Mouse (Mus musculus) layer of hippocampus, adult 2 months (tissue): ENCODE results near the gene Wdr6. TPM values are rescaled to one million over a fixed set of nuclear protein-coding genes. Genes with fewer than 3 reads are reported as not detected.

Source experiments
- DNase-seq, 2 experiments: peaks; one replicate each; pipeline ENCODE4 v3.0.0; 2022; ENCODE audit warnings: low spot score in 2 of 2
- H3K27ac ChIP-seq: fragments of 200-600 bp; 2 replicates; pipeline ENCODE4 v1.8.1; 2022
- H3K4me3 ChIP-seq: fragments of 200-600 bp; 2 replicates; pipeline ENCODE4 v1.8.1; 2022; ENCODE audit warnings: mild to moderate bottlenecking
- CTCF ChIP-seq: fragments of 200-600 bp; conservative IDR thresholded peaks from 2 replicates; pipeline ENCODE4 v1.8.1; 2022; ENCODE audit warnings: antibody characterized with exemption, mild to moderate bottlenecking, moderate library complexity
- total RNA-seq, 2 experiments: library from RNA; stranded (reverse); gene quantifications; 2 replicates each; pipeline ENCODE4 v1.2.3; 2021

Wdr6 gene
- total RNA-seq, 2 experiments from 2014 or later: 119 to 129 TPM

DNA sequence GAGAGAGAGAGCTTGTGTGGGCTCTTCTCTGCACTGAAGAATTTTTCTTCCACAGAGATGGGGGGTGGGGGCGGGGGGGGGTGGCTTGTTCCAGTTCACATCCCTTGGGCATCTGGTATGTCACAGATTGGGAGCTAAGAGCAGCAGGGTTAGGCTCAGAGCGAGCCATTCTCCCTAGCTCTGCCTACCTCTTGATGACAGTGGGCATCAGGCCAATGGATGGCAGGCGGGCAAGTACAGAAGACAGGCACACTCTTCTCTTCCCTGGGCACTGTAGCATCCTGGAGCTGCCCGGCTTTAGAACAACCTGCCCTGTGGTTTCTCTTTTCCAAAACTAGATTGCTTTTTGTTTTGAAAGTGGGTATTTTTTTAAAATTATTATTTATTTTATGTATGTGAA, 12.9 kb upstream of the Wdr6 start:
- no peak overlapping the region for H3K4me3 ChIP-seq
- DNase-seq: no peak
- TF ChIP-seq CTCF: no peak
- peak overlapping the region; percentile 70; the same call in 1 of the 2 replicates for H3K27ac ChIP-seq

DNA sequence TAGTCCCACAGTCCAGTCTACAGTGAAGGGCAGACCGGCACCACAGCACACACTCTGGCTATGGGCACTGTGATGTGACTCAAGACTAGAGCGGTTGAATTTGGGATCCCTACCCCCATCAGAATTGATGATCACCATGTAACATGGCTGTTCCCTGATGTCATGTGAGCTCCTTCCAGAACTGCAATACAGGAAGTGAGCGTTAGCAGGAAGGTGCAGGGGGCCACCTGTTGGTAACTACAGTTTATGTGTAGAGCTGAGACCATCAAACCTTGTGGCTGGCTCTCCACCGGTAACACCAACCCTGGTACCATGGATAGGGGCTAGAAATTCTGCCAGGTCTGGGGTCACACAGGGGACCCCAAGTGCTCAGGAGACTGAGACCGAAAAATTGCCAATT, 10.7 kb upstream of the Wdr6 start:
- Histone ChIP-seq H3K4me3 (no peak overlapping the region), H3K27ac (peak overlapping the region; percentile 94)
- DNase-seq: no peak
- peak; percentile 38 for TF ChIP-seq CTCF

DNA sequence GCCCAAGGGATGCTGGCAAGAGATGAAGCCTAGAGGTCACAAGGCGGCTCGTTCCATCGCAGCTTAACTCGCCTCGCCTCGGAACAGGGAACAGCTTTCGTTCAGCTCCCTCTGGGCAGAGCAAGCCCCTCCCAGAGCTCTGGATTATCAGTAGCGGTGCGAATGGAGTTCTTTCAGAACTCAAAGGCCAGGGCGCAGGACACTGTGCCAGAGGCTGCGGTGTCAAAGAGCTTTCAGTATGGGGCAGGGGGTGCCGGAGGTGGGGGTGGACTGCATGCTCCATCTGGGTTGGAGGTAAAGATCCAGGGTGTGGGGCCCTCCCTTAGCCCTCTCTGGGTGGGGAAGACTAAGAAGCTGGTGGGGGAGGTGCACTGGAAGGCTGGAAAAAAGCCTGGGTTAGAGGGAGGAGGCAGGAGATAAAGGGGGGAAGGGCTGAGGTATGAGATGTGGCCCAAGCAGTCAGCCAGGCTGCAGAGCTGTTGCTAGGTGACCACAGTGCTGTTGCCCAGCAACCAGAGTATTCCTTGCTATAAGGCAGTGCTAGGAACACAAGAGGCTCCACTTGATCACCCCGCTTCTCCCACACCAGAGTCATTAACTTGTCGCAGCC, 9.1 kb upstream of the Wdr6 start:
- DNase-seq: peak; percentile 82 to 93
- H3K4me3 ChIP-seq: peak overlapping the region; percentile 30; the same call in 1 of the 2 replicates
- no peak for TF ChIP-seq CTCF
- peak overlapping the region; percentile 94 for H3K27ac ChIP-seq

DNA sequence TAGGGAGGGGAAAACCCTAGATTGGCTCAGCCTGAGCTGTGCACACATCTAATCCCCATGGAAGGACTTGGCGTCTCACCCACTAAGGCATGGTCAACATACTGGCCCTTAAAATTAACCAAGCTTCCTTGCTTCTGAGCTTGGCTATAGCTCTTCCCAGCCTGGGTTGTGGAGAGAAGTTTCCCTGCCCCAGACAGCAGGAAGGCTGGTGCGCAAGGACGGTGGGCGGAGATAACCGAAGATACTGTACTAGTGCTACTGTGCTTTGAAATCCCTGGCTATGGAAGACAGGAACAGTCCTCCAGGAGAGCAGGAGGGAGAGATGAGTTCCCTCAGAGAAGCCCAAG, 778 bp upstream of the Wdr6 start:
- TF ChIP-seq CTCF: no peak
- Histone ChIP-seq H3K4me3 (peak overlapping the region; percentile 85), H3K27ac (peak overlapping the region; percentile 95)
- no peak for DNase-seq

DNA sequence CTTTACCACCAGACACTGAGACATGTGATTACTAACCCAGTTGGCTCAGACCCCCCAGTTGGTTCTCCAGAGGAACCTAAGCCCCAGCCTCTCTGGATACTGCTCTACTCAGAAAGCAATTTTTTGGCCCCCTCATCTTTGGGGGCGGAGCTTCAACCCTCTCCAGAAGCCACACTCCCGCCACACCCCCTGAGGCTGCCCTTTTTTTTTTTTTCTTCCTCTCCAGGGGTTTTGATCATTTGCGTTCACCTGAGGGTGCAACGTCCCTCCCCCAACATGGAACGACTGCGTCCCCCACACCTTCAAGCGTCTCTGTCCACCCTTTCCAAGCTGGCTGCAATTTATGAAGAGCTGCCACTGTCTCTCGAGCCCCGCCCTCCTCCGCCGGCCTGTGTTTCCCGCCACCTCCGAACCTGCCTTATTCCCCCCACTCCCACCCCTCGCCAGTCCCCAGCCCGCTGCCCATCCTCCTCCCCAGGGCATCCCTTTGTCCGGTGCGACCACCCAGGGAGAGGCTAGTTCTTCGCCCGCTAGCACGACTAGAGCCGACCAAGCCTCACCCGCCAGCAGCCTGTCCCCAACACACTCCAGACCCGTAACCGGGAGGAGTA, 500 bp downstream of the Wdr6 start:
- Histone ChIP-seq H3K27ac (peak overlapping the region; percentile 95), H3K4me3 (peak overlapping the region; percentile 85)
- no peak for DNase-seq
- TF ChIP-seq CTCF: no peak

DNA sequence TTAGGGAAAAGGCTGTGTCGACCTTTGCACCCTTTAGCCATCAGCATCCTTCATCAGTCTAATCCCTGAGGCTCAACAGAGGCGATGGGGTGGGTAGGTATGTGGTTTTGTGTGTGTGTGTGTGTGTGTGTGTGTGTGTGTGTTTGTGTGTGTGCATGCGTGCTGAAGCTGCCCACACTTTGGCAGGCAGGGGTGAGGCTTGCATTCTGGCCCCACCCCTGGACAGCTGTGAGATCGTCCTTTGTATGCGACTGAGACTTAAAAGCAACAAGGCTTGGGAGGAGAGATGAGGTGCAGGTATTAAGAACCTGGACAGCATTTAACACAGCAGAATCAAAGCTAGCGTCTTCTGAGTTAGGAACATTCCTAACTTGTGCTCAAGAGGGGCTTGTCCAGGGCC, 1.5 kb downstream of the Wdr6 start:
- no peak for DNase-seq
- Histone ChIP-seq H3K4me3 (peak overlapping the region; percentile 85), H3K27ac (0 out of 2 replicates have a peak overlapping the region, but pooled peaks have one; percentile 95)
- no peak for TF ChIP-seq CTCF

DNA sequence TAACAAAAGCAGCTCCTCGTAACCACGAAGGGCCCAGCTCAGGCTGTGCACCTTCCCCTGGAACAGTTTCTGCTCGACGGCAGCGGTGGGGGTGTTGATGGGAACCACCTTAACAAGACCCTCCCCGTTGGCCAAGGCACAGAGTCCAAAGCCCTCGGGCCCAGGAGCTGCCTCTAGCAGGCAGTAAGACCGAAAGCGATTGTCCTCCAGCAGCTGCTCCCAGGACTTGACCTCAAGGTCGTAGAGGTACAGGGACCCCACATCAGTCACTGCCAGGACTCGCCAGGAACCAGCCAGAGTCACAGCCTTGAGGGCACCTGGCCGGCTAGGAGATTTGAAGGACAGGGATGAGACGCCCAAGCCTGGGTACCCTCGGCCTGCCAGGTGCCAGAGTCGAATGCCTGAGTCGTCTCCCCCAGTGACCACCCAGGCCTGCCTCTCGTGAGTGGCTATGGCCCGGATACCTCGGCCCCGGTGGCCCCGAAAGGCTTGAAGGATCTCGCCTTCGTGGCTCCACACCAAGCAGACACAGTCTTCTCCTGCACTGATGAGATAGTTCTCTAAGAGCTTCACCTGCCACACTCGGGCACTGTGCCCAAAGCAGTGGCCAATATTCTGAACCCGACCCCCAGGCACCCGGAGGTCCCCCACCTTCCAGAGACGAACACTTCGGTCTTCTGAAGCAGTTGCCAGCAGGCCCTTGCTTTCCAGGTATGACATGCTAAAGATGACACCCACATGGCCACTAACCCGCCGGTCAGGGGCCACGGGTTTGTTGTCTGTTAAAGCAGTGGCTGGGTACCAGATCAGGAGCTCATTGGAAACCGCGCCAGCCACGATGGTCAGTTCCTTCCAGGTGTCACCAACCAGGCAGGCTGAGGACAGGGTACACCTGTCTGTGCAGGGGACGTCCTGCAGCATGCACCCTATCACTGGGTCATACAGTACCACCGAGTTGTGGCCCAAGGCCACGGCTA, 2.9 kb downstream of the Wdr6 start:
- Histone ChIP-seq H3K4me3 (no peak overlapping the region), H3K27ac (no peak overlapping the region)
- TF ChIP-seq CTCF: no peak
- no peak for DNase-seq

DNA sequence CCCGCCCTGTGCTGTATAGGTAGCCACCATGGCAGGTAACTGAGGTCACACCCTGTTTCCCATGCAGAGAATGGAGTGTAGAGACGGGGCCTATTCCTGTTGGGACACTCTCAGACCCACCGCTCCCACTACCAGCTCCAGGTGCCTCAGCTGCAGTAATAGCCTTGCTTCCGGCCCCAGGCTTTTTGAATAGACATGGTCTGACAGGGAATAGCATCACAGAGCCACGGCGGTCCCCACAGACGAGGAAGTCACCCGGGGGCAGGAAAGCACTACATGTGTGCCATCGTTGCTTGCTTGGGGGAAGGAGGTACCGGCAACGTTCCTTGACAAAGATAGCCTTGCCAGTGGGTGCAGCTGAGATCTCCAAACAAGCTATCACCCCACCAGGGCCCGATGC, 3.6 kb downstream of the Wdr6 start:
- TF ChIP-seq CTCF: no peak
- H3K27ac ChIP-seq: no peak overlapping the region
- DNase-seq: no peak
- H3K4me3 ChIP-seq: no peak overlapping the region

DNA sequence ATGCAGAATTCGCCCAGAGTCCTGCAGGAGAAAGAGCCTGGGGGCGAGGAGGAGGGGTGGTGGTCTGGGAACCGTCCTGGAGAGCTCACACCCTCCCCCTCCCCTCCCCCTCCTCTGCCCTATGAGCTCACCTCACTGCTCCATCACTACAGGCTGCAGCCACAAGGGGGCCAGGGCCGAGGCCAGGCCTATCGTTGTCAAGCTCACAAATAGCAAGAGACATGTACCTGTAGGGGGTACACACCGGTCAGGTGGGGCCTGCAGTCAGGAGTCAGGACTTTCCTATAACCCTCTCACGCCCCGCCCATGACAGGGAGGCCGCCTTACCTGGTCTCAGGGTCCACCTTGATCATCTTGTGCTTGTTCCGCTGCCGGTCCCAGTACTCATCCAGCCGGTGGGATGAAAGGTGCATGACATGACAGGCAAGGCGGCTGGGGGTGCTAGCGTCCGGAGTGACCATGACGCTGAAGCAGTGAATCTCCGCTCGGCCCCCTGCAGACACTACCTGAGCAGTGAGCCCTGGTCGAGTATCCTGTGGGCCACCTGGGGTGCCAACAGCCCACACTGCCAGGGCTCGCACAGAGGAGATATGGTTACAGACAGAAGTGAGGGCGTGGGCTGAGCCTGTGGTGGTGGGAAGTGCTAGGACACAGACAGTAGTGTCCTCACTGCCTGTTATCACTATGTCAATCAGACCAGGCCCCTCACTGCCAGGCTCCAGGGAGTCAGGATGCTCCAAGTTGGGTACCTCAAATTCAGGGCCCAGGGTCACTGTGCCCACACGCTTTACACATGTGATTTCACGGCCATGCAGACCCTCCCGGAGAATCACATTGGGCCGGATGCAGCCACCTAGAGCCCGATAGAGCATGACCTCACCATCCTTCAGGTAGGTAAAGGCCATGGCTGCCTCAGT, 4.5 kb downstream of the Wdr6 start:
- Histone ChIP-seq H3K27ac (peak overlapping the region; percentile 23; the same call in 1 of the 2 replicates), H3K4me3 (no peak overlapping the region)
- peak; percentile 68 for TF ChIP-seq CTCF
- no peak for DNase-seq

DNA sequence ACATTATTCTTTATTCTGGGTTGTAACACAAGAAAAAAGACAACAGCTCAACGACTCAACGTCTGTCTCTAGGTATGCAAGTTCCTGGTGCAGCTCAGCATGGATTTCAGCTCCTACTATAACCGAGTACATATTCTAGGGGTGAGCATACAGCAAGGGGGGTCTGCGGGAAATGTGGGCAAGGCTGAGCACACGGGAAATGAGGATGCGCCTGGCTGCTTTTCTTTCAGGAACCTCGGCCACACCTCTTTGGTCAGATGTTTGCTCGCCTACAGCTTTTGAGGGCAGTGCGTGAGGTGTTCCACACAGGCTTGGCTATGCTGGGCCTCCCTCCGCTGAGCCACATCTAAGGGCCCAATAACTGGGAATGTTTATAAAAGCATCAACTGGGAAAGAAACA, 6.2 kb downstream of the Wdr6 start:
- TF ChIP-seq CTCF: no peak
- H3K4me3 ChIP-seq: no peak overlapping the region
- no peak overlapping the region for H3K27ac ChIP-seq
- no peak for DNase-seq

DNA sequence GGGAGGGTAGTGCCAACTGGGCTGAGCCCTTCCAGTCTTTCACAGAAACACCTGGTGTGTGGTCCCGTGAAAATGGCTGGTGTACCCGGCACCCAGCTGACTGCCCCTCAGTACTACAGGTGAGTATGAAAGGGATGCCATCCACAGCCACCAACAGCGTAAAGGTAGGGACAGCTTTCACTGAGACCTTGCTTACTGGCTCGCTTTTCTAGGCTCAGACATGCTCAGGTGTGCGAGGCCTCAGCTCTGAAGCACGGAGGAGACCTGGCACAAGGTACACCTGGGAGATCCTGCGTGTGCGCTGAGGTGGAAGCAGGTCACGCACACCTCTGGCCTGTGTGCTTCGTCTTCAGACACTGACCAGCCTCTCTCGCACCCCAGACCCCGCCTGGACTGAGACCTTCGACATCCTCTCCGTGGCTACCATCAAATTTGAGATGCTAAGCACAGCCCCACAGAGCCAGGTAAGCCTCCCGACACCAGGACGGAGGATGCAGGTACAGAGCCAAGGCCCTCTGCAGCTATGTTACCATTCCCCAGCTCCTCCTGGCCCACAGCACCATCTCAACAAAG, 7.1 kb downstream of the Wdr6 start:
- Histone ChIP-seq H3K27ac (no peak overlapping the region), H3K4me3 (no peak overlapping the region)
- DNase-seq: no peak
- no peak for TF ChIP-seq CTCF
